Mouse (Mus musculus) bone marrow, adult 2 months (tissue): ENCODE data around the gene Trp53tg5. TPM values are rescaled to one million over a fixed set of nuclear protein-coding genes. Genes with fewer than 3 reads are reported as not detected.
A peak's percentile ranks its signal among the peaks of the same experiment; 100 is the strongest.

ENCODE experiments used
- H3K27ac ChIP-seq: fragments of 200-500 bp; 2 replicates; pipeline ENCODE4 v1.5.1; 2012; ENCODE audit warnings: low read depth, mild to moderate bottlenecking, control low read depth, inconsistent platforms, low read length; ENCODE audit not compliant: control insufficient read depth, poor library complexity, insufficient read depth
- H3K4me1 ChIP-seq: fragments of 200-500 bp; 2 replicates; pipeline ENCODE4 v1.6.1; 2011; ENCODE audit warnings: low read length; ENCODE audit not compliant: control insufficient read depth, insufficient read depth
- H3K4me3 ChIP-seq: fragments of 200-500 bp; replicated peaks from 2 replicates; pipeline ENCODE3; 2011; ENCODE audit warnings: mild to moderate bottlenecking, low read depth, low read length, control low read depth; ENCODE audit not compliant: control insufficient read depth
- CTCF ChIP-seq: fragments of 200-500 bp; IDR thresholded peaks from 2 replicates; pipeline ENCODE4 v1.5.1; 2011; ENCODE audit warnings: low read length, control low read depth; ENCODE audit not compliant: control insufficient read depth, insufficient read depth
- POLR2A ChIP-seq: fragments of 200-500 bp; IDR thresholded peaks from 2 replicates; pipeline ENCODE4 v1.6.1; 2011; ENCODE audit warnings: low read depth, mild to moderate bottlenecking, control low read depth, low read length, borderline replicate concordance; ENCODE audit not compliant: control insufficient read depth
- WGBS: fragments of 180-500 bp; shearing (Covaris S2); methylation state at CpG from one replicate; pipeline ENCODE4 v1.1.7; 2018; 5-methylcytosine and 5-hydroxymethylcytosine counted together
- polyA plus RNA-seq: library from polyadenylated mRNA; stranded (reverse); fragments of >200 nt; gene quantifications from 2 replicates; pipeline ENCODE4 v1.2.4, GENCODE M21; 2011; ENCODE audit warnings: low replicate concordance; ENCODE audit not compliant: missing spikeins, insufficient read depth, insufficient read length

Trp53tg5 gene
- not detected in 2 replicates for polyA plus RNA-seq

GRCm38 (mm10) chr2:164473624-164474023, at the start of gene Trp53tg5:
Gene Trp53tg5 (minus strand): TSS chr2:164473724.
- WGBS = 88% methylated on average over 6 of the region's 6 CpGs
- Histone ChIP-seq H3K27ac (no peak within 1 kb of the TSS), H3K4me1 (no peaks in the 10 kb centered on the region), H3K4me3 (no peak within 1 kb of the TSS)
- TF ChIP-seq POLR2A (no peak), CTCF (no peak)

DNA sequence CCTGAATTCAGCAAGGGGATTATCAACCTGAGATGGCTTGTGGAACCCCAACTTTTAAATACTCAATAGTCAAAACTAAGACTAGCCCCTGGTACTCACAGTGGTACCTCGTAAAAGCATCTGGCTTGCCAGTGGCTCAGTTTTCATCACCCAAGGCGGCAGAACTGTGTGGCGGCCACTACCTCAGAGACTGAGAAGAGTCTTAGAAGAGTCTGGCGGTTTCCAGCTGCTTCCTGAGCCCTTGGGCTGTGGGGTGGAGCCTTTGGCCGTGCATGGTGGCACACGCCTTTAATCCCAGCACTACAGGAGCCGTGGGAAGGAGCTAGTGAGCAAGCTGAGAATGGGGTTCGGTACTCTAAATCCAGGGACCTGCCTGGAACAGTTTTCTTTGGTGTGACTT, 48.8 kb upstream of the Trp53tg5 start:
- no peak for TF ChIP-seq POLR2A
- no peak for TF ChIP-seq CTCF
- H3K27ac ChIP-seq = peak overlapping the region; percentile 85
- no peak overlapping the region for H3K4me3 ChIP-seq
- H3K4me1 ChIP-seq = peaks cover 10% of the 10 kb centered on the region; the same call in 1 of the 2 replicates
- 3% methylated on average over 8 of the region's 8 CpGs for WGBS

- Histone ChIP-seq H3K4me1 (peaks cover 10% of the 10 kb centered on the region; the same call in 1 of the 2 replicates), H3K27ac (peak overlapping the region; percentile 85), H3K4me3 (no peak overlapping the region)
- under 1% methylated on average over 11 of the region's 11 CpGs for WGBS
- no peak for TF ChIP-seq POLR2A
- no peak for TF ChIP-seq CTCF
These were observed 48.3 kb upstream of the Trp53tg5 start for GRCm38 (mm10) chr2:164521841-164522240.

- TF ChIP-seq POLR2A (no peak), CTCF (peak; percentile 89)
- no peak overlapping the region for H3K4me3 ChIP-seq
- 4% methylated on average over 3 of the region's 3 CpGs for WGBS
- H3K27ac ChIP-seq = peak overlapping the region; percentile 30; the same call in 1 of the 2 replicates
- H3K4me1 ChIP-seq = peaks cover 9% of the 10 kb centered on the region; the same call in 1 of the 2 replicates
These were observed 47.3 kb upstream of the Trp53tg5 start for GRCm38 (mm10) chr2:164520782-164521181.

DNA sequence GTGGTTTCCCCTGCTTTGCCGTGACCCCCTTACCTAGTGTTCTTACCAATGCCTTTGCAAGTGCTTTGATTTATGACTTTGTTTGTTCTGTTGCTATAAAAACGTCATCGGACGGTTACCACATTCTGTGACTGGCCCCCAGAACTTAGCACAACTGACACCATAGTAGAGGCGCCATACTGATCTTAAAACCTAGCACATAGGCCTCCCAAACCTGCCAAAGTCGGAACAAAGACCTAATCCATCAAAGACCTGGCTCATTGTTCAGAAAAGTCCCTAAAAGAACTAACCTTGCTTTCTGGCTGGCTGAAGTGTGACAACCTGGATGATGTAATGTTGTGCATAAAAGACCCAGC, 45.6 kb upstream of the Trp53tg5 start:
- WGBS = 59% methylated on average over 6 of the region's 6 CpGs
- H3K27ac ChIP-seq = no peak overlapping the region
- H3K4me3 ChIP-seq = no peak overlapping the region
- no peak for TF ChIP-seq POLR2A
- no peak for TF ChIP-seq CTCF
- H3K4me1 ChIP-seq = peaks cover 7% of the 10 kb centered on the region; the same call in 1 of the 2 replicates

DNA sequence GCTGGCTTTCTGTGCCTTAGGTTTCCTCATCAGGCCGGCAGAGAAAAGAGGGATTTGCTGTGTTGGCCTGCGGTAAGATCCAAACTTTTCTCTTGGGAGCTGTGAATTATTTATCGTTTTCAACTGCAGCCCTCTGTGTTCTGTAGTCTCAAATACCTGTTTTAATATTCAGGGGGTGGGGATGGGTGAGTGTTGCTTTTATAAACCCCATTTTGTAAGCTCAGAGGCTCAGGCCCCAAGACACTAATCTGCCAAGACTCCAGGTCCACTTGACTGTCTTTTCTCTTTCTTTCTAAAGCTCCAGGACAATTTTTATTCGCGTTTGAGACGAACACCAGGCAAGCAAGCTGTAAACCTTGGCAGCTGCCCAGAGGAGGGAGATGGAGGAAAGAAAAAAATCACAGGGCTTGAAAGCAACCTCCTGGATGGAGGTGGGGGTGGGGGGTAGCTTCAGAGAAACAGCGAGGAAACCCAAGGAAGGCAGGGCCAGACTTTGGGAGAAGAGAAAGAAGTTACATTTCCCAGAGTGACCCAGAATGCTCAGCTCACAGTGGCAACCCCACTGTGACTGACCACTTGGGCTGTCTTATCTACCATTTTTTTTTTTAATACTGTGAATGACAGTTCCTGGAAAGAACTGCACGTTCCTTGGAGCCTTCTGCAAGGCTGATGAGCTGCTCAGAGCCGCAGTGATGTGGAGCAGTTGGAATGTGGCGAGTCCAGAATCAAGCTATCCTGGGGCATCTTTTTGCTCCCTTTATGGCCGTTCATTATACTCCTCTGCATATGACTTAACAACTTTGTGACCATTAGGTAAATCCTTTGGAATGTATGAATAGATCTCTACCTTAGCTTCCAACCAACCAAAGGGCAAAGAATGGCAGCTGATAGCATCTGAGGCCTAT, 45.0 kb upstream of the Trp53tg5 start:
- WGBS = 68% methylated on average over 11 of the region's 11 CpGs
- Histone ChIP-seq H3K4me1 (peaks cover 7% of the 10 kb centered on the region; the same call in 1 of the 2 replicates), H3K27ac (no peak overlapping the region), H3K4me3 (no peak overlapping the region)
- TF ChIP-seq POLR2A (no peak), CTCF (no peak)

- Histone ChIP-seq H3K4me3 (no peak overlapping the region), H3K27ac (no peak overlapping the region), H3K4me1 (peaks cover 4% of the 10 kb centered on the region; the same call in 1 of the 2 replicates)
- WGBS = 50% methylated on average over 10 of the region's 10 CpGs
- TF ChIP-seq CTCF = peak; percentile 85
- no peak for TF ChIP-seq POLR2A
These were observed 44.1 kb upstream of the Trp53tg5 start for GRCm38 (mm10) chr2:164517485-164518221.

- WGBS = 77% methylated on average over 11 of the region's 11 CpGs
- peaks cover 4% of the 10 kb centered on the region; the same call in 1 of the 2 replicates for H3K4me1 ChIP-seq
These were observed 43.1 kb upstream of the Trp53tg5 start for GRCm38 (mm10) chr2:164516592-164516991.

More at GRCm38 (mm10) chr2:164516592-164516991, 43.1 kb upstream of the Trp53tg5 start:
- Histone ChIP-seq H3K27ac (no peak overlapping the region), H3K4me3 (no peak overlapping the region)
- TF ChIP-seq CTCF (no peak), POLR2A (no peak)
